Mouse (Mus musculus) kidney, postnatal 36 days (tissue): Measurements from ENCODE around the gene Galnt9.

Experiments
- DNase-seq, 2 experiments: peaks; one replicate each; pipeline ENCODE4 v3.0.0; 2021 to 2022; ENCODE audit warnings: mixed read lengths in 2 of 2

Galnt9 gene

DNA sequence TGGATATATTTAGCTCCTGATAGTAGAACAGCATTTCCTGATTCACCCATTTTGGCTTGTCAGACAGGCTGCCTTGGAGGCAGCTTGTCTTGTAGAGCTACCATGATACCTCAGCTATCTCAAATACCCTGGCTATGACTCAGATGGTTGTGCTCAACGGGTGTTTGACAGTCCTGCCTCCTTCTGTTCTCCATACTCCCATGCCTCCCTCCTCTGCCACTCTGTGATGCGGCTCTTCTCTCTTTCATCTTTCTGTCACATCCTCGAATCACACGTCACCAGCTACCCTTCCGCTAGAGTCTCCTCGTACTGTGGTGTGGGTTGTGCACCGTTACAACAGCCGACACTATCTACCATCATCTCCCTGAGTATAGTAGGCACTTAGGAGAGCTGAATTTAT is 50.3 kb downstream of the Galnt9 start:
- DNase-seq = no peak

DNA sequence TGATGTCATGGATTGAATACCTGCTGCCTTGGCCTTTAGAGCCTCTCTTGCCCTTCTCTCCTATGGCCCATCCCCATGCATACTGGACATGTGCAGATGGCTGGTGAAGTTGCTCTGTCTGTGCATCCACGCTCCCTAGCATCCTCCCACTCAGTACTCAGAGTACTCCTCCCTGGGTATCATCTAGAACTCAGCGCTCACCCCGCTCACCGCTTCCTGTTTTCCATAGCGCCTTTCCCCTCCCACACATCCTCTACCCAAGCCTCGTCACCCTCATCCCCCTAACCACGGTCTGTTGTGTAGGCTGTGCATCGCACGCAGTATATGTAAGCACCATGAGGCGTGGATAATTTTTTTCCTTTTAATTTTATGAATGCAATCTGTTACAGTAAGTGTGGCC is 51.2 kb downstream of the Galnt9 start:
- DNase-seq = no peak

DNA sequence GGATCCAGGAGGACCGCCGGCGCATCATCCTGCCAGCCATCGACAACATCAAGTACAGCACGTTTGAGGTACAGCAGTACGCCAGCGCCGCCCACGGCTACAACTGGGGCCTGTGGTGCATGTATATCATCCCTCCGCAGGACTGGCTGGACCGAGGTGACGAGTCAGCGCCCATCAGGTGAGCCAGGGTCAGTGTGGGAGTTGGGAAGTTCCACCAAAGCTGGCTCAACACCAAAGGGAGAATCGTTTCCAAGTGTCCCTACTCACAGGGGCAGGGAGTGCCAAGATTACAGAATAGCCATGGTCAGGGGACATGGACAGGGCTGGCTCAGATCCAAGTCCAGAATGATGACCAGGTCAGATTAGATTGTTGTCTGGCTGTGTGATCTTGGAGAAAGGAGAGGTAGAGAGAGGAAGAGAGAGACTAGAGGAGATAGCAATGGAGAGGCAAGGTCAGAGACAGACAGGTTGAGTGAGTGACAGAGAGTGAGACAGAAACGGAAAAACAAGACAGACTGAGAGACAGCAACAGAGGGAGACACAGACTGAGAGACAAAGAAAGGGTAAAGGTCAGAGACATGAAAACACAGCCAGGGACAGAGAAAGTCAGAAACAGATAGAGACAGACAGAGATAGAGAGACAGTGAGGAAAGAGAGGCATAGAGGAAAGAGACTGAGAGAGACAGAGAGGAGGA is 52.1 kb downstream of the Galnt9 start:
- DNase-seq = peak; percentile 32 to 71

DNA sequence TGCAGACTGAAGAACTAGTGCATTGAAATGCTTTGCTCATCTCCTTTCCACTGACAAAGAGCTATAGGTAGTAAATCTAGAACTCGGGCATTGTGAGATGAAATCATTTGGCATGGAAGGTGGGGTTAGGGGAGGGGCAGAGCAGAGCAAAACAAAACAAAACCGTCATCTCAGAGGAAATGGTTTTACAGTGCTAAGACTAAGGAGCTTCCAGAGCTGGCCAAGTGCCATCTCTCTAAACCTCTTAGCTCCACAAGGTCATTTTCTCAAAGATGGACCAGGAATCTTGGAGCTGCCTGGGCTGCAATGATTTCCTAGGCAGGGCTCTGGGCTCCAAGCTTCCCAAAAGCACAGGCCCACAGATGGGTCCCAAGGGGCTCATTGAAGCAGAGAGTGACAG is 53.3 kb downstream of the Galnt9 start:
- DNase-seq = peak; percentile 16 to 52

DNA sequence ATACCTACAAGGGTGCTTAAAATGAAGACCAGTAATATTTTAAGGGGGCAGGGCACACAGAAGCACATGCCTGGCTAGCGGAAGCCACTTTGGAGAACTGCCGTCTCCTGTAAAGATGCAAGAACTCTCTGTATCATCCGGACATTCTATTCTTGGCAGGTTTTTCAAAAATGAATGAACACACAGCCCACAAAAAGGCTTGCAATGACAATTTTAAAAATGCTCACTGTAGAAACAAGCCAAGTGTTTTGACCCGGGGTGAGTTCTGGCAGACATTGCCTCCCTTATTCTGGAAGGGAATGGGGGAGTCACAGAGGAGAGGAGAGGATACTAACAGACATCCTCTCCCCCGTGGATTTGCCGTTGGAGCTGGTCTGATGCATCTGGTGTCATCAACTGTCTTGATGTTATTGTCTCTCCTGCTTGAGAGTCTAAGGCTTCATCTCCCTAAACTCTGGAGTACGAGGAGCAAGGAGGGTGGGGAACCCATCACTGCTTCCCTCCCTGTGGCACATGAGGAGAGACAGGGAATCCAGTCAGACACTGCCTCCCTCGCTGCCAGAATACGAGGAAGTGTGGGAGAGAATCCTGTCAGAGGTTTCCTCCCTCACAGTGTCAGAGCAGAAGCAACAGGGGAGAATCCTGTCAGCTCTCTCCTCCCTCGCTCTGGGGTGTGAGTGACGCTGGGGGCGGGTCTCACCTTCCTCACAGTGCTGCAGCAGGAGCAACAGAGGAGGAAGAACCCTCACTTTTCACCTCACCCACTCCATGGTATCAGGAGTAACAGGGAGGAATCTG is 54.3 kb downstream of the Galnt9 start:
- DNase-seq = peak; percentile 13 to 22

DNA sequence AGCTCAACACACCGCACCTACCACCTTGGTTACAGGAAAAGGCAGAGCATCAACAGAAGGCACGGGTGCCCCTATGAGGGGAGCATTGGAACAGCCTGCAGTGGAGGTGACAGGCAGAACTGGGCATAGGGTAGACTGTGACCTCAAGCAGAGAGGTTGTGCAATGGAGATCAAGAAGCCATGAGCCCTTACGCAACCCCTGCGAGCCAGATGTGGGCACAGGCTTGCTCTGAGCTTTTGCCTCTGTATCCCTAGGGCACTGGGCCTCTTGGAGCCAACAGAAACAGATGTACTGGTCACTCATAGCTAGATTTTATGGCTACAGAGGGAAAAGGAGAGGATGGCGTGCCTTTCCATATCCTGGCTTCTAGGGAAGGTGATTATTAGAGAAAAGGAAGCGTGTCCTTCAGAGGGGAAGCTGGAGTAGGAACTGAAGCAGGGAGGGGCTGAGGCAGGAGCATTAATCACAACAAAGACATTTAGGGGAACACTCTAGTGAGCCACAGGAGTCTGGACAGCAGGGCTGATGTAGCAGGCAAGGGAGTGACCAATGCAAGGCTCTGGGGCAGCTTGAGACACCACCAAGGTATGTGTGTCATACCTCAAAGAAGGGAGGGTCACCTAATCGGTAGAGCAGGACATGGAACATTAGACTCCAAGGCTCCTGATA is 59.0 kb downstream of the Galnt9 start:
- no peak for DNase-seq

DNA sequence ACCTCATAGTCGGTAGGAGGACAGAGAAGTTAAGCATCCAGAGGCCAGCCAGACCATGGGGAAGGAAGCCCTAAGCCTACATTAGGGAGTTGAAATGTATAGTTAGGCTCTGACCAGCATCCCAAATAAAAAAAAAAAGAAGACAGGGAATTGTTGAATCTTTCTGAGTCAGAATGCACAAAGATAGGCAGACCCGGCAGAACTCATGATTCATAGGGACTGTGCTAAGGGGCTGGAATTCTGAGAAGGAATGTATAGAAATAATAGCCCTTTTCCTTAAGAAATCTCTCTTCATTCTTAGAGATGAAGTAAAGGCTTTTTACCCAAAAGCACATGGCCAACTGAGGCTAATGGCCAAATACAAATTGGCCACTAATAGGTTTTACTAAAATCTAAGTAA is 60.2 kb downstream of the Galnt9 start:
- no peak for DNase-seq

DNA sequence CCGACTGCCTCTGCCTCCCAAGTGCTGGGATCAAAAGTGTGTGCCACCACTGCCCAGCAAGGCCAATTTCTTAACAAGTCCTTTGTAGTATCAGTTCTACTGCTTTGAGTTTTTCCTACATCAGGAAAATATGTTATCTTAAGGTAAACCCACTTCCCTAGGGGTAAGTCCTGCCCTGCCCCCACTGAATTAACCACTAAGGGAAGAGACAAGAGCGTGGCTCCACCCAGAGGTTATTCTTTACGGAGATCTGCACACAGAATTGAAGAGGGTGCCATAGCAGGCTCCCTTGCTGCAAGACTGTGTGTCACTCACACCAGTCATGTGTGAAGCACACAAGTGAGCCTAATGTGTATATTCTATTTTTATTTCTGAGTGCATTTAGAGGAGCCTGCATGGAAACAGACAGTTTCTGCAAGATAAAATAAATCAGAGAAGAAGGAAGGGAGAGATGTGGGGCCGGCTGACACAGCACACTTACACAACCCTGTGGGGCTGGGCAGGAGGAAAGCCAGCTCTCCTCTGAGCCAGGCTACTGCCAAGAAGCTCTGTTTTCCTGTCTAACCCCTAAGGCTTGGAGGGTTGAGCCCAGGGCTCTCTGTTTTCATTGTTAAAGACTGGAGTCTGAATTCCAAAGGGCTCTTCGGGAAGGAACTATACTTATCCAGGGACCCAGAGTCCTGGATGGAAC is 61.5 kb downstream of the Galnt9 start:
- DNase-seq = no peak

DNA sequence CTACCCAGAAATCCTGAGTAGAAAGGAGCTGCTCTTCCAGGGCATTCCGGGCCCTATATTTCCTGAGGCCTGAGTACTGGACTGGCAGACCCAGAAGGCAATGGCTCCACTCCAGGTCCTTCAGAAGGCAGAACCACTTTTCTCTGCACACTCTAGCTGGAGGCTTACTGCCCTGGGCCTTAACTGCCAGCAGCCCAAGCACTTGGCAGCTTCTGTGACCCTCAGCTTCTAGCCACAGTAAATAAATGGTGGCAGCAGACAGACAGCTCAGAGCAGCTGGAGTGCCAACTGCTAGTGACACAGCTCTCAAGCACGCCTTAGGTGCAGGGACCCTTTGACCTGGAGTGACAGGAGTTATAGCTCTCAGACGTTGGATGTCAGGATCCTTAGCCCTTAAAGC is 63.6 kb downstream of the Galnt9 start:
- DNase-seq = no peak

DNA sequence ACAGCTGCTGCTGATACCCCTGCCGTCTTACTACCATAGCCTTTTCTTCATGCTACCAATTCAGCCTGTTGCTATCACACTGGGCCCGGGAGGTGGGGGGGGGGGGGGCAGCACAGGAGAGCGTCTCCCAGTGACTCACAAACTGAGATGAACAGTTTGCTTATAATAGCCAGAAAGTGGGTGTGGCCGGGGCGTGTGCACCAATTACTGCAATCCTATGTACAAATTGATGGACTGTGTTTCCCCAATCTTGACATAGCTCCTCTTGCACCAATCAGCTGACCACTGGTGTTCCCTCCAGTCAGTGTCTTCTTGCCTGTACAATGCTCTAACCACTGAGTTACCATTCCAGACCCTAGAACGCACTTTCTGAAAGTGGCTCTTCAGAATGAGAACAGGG is 64.2 kb downstream of the Galnt9 start:
- DNase-seq = no peak

DNA sequence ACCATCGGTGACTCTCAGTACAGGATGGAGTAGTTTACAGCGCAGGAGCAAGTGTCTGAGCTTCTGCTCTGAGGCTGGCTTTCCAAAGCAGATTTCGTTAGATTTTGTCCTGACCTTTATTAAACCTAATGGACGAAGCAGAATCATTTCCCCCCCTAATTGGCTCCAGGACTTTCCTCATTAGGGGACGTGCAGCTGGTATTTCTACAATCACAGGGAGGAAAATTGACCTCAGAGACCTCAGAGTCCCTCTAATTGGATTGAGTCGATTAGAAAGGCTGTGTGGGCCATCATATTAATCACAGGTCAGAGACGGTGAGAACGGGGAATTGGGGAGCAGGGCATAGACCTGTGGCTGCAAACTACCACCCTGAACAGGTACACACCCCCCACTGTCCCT is 64.8 kb downstream of the Galnt9 start:
- no peak for DNase-seq

DNA sequence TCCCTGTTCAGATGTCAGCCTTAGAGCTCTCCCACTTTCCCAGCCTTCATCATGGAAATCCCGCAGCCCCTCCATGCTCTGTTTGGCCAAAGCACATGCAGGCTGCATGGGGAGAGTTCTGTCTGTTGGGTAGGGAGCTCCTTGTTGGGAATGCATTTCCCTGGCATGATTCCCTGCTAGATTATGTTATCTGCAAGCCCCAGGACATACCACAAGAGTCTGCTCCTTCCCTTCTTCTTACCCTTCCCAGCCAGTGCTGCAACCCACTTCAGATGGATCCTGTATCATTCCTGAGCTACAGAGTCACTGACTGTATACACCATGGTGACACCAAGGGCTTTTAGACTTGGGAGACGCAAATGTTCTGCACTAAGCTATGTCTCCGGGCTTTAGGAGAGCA is 65.3 kb downstream of the Galnt9 start:
- no peak for DNase-seq

DNA sequence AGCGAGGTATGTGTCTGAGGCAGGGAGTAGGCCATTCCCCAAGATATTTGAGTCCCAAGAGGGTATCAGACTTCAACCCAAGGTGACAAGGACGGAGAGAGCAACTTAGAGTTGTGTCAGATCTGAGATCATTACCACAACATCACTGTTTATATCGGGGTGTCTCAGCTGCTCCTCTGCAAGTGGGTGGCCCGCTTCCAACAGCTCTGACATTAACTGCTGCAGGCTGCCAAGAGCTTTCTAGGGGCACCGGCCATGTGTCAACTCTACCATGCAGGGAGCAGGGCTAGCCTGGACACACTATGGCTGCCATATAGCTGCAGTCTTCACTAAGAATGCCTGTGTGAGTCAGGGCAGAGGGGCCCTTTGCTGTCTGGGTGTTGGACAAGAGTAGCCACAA is 65.7 kb downstream of the Galnt9 start:
- DNase-seq = no peak

DNA sequence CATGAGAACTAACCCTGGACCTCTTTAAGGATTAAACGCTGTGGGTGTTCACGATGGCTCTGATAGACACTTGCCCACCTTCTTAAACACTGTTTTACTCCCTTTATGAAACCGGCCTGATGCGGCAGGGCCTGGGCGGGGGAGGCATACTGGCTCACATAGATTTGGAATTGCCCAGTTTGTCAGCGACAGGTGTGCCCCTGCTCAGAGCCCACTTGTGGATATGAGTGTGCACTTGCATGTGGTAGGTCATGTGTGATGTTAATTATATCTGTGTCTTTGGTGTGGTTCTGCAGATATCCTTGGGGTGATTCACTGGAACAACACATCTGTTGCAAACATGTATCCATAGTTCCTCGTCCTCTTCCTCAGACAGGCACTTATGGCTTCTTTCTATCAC is 66.3 kb downstream of the Galnt9 start:
- no peak for DNase-seq

DNA sequence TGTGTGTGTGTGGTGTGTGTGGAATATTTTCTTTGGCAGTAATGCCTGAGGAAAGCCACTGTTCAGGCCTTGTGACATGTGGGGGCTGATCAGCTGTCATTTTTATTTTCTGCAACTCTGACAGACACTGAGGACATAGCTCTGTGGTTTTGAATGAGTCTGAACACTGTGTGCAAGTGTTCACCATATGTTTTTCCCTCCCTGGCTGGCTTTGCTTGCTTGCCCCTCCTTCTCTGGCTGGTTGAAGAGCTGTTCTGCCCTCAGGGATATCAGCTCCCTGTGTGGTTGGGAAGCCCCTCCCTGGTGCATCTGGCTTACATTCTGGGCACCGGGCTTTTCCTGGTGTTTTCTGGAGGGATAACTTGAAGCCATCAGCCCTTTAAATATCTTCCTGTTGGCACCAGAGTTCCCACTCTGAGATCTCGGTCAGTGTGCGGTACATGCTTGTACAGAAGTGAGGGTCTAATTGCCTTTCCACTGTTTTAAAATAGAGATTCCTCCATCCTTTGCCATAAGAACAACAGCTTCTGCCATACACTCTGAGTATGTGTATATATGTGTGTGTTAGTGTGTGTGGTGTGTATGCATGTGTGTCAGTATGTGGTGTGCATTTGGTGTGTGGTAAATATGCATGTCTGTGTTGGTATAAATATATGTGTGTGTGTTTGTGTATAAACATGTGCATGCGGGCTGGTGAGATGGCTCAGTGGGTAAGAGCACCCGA is 67.4 kb downstream of the Galnt9 start:
- DNase-seq = no peak

DNA sequence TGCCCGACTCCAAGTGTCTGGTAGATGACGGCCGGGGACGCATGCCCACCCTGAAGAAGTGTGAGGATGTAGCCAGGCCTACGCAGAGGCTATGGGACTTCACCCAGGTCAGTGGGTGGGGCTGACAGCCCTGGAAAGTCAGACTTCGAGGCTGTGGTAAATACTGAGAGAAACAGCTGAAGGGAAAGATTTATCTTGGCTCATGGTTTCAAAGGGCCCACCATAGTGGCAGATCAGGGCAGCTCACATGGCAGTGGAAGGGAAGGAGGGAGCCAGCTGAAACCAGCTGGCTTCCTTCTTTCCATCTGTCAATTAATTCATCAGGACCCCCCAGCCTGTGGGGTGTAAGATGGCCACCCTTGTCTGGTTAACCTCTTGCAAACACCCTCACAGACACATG is 75.1 kb downstream of the Galnt9 start:
- DNase-seq = no peak

DNA sequence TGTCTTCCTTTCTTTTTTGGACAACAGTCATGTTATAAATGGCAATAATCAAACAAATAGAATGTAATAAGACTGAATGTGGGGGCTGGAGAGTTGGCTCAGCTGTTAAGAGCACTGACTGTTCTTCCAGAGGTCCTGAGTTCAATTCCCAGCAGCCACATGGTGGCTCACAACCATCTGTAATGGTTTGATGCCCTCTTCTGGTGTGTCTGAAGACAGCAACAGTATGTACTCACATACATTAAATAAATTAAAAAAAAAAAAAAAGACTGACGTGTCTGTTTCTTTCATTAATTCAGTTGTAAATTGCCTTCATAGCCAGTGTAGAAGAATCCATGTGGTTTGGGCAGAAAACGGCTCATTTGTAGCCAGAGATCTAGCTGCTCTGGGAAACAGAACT is 80.2 kb downstream of the Galnt9 start:
- no peak for DNase-seq

DNA sequence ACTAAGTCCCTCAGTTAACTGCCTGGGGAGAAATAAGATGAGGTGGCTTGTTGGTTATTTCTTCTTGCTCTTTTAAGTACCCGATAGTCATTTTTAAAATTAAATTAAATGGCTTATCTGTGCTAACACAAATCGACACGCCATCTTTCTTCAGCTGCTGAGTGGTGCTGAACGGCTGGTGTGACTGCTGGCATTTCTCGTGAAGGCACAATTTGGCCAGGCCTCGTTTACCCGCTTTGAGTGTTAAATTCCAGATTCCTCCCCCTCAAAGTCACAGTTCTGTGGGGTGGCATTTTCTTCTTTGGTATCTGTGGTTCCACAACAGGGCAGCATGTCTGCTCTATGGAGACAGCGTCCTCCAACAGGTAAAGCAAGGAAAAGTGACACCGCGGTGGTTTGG is 83.2 kb downstream of the Galnt9 start:
- DNase-seq = no peak

DNA sequence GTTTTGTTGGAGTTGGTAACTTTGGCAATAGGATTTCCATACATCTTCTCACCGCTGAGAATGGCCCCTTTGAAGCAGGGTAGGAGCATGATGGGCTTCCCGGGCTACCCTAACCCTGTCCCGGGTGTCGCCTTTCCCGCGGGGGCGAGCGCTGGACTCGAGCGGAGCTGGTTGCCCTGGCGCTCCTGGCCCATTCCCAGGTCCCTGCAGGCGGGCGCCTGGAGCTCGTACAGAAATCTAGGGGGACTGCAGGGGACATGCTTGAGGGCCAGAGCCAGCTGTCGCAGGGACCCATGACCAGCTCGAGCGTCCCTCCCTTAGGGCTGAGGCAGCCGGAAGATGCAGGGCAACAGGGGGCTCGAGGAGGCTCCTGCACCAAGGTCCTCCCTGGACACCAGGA is 84.0 kb downstream of the Galnt9 start:
- DNase-seq = peak in 1 of 2 experiments; percentile 13

DNA sequence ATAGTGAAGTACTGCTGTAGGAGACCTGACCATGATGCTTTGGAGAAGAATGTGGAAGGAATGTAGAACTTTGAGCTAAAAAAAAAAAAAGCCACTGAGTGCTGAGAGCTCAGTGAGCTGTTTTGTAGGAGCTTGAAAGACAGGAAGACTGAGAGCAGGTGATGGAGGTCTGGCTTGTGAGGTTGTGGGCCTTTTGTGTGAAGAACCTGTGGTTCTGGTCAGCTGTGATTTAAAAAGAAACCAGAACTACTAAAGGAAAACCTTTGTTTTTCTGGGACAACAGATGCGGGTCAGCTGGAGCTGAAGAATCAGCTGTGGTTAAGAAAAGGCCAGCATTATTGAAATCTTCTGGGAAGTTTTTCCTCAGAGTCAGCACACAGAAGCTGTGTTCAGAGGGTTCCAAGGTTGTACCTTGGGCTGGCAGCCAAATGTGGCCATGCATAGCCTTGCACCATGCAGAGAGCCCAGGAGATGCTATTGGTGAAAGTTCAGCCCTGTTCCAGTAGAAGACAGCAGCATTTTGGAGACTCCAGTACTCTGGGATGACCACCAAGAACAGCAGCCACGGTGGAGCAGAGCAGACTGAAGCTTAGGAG is 85.5 kb downstream of the Galnt9 start:
- DNase-seq = peak; percentile 86 to 89

DNA sequence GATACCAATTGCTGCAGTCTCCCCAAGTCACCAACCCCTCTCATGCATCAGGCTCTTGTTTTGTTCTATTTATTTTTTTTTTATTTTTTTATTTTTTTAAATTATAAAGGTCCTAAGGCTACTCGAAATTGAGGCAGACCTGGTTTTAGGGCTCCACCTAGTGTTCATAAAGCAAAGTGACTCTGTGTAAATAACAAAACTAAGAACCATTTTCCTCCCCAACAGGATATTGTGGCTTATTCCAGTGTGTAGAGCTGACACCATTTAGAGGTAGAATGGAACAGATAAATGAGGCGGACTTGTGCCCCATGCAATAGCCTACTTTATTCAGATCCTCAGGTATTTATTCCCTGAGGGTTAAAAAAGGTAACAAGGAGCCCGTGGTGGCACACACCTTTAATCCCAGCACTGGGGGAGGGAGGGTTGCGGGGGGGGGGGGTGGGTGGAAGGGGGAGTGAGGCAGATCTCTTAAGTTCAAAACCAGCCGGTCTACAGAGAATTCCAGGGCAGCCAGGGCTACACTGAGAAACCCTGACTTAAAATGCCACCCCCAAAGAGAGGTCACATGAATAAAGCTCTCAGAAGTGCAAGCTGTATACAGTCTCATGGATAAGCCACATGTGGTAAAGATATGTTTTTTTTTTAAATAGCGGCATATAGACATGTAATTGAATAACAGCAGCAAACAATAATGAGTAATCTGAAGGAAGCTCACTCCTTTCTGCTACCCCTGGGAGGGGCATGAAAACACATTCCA is 92.0 kb downstream of the Galnt9 start:
- DNase-seq = peak; percentile 12 to 19
